Mouse (Mus musculus) lung, postnatal 4 days (tissue): Measurements from ENCODE around the gene Nrxn3.
A peak's percentile ranks its signal among the peaks of the same experiment; 100 is the strongest.

Experiments
- DNase-seq, 2 experiments: peaks; one replicate each; pipeline ENCODE4 v3.0.0; 2021

The Nrxn3 gene

GRCm38 (mm10) chr12:88818622-88819334 lies 96.1 kb downstream of the Nrxn3 start:
- peak; percentile 10 to 31 for DNase-seq

- no peak for DNase-seq
Observed at GRCm38 (mm10) chr12:88819335-88819709, 96.6 kb downstream of the Nrxn3 start.

GRCm38 (mm10) chr12:88820131-88820530 lies 97.5 kb downstream of the Nrxn3 start:
- DNase-seq = no peak

GRCm38 (mm10) chr12:88830851-88831250 lies 108.2 kb downstream of the Nrxn3 start:
- DNase-seq = no peak

GRCm38 (mm10) chr12:88835821-88836220 lies 113.1 kb downstream of the Nrxn3 start:
- DNase-seq = no peak

- no peak for DNase-seq
Observed at GRCm38 (mm10) chr12:88839724-88840123, 117.0 kb downstream of the Nrxn3 start.

- DNase-seq = no peak
Observed at GRCm38 (mm10) chr12:88841350-88841749, 118.7 kb downstream of the Nrxn3 start.

GRCm38 (mm10) chr12:88850400-88851179 lies 127.9 kb downstream of the Nrxn3 start:
- DNase-seq = no peak

GRCm38 (mm10) chr12:88854039-88854438 lies 131.4 kb downstream of the Nrxn3 start:
- DNase-seq = no peak

GRCm38 (mm10) chr12:88857701-88858100 lies 135.0 kb downstream of the Nrxn3 start:
- no peak for DNase-seq

- DNase-seq = no peak
Observed at GRCm38 (mm10) chr12:88859456-88860345, 137.0 kb downstream of the Nrxn3 start.

- no peak for DNase-seq
Observed at GRCm38 (mm10) chr12:88860397-88860796, 137.7 kb downstream of the Nrxn3 start.

- no peak for DNase-seq
Observed at GRCm38 (mm10) chr12:88863069-88863468, 140.4 kb downstream of the Nrxn3 start.

- no peak for DNase-seq
Observed at GRCm38 (mm10) chr12:88868288-88868687, 145.6 kb downstream of the Nrxn3 start.

GRCm38 (mm10) chr12:88897331-88897730 lies 174.7 kb downstream of the Nrxn3 start:
- DNase-seq = no peak

GRCm38 (mm10) chr12:88900014-88900727 lies 177.5 kb downstream of the Nrxn3 start:
- DNase-seq = no peak

- DNase-seq = no peak
Observed at GRCm38 (mm10) chr12:88900728-88901080, 178.0 kb downstream of the Nrxn3 start.

GRCm38 (mm10) chr12:88910761-88911160 lies 188.1 kb downstream of the Nrxn3 start:
- DNase-seq = no peak

GRCm38 (mm10) chr12:88916752-88917151 lies 194.1 kb downstream of the Nrxn3 start:
- DNase-seq = no peak

- no peak for DNase-seq
Observed at GRCm38 (mm10) chr12:88924896-88925295, 202.2 kb downstream of the Nrxn3 start.

GRCm38 (mm10) chr12:88926306-88926705 lies 203.6 kb downstream of the Nrxn3 start:
- DNase-seq = no peak

GRCm38 (mm10) chr12:88931713-88932112 lies 209.0 kb downstream of the Nrxn3 start:
- DNase-seq = no peak

- DNase-seq = no peak
Observed at GRCm38 (mm10) chr12:88939679-88940078, 217.0 kb downstream of the Nrxn3 start.
